Mouse (Mus musculus) small intestine, adult 2 months (tissue): ENCODE measurements at regions not wholly inside any gene's neighbourhood (a gene's known extent, or its start where the extent isn't known, plus 50 kb on each side); places are given as distances from the start of the nearest gene placed in this dataset.

Source experiments
- CTCF ChIP-seq: fragments of 200-500 bp; IDR thresholded peaks from 2 replicates; pipeline ENCODE4 v1.5.1; 2012; ENCODE audit warnings: low read depth, mild to moderate bottlenecking, control low read depth, inconsistent platforms, low read length, moderate library complexity, mixed read lengths; ENCODE audit not compliant: insufficient replicate concordance, insufficient read length; ENCODE audit errors: extremely low read depth
- POLR2A ChIP-seq: fragments of 200-500 bp; IDR thresholded peaks from 2 replicates; pipeline ENCODE4 v1.6.1; 2012; ENCODE audit warnings: low read depth, mild to moderate bottlenecking, control low read depth, inconsistent platforms, low read length, moderate library complexity

DNA sequence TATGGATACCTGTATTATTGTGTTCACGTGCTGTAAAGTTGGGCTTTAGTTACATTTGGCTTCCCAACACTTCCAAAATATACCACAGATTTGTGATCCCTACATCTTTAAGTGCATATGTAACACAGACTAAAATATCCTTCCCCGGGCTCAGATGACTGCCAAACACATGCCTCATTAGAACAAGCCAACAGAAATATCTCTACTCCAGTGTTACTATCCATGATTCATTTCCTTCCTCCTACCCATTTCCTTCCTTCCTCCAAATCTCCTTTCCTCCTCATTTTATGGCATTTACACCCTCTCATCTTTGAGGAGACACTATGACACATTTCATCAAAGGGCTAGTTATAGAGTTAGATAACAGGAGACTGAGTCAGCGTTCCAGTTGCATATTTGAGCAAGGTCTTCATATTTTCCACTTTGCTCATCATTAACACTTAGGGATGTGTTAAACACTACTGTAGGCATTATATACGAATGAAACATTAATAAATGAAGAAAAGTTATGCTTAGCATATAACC is 1144.4 kb upstream of the Cited2 start:
- TF ChIP-seq CTCF (no peak), POLR2A (no peak)
